8 mouse cellular contexts compared by ENCODE assay signal in the genomic region with DNA sequence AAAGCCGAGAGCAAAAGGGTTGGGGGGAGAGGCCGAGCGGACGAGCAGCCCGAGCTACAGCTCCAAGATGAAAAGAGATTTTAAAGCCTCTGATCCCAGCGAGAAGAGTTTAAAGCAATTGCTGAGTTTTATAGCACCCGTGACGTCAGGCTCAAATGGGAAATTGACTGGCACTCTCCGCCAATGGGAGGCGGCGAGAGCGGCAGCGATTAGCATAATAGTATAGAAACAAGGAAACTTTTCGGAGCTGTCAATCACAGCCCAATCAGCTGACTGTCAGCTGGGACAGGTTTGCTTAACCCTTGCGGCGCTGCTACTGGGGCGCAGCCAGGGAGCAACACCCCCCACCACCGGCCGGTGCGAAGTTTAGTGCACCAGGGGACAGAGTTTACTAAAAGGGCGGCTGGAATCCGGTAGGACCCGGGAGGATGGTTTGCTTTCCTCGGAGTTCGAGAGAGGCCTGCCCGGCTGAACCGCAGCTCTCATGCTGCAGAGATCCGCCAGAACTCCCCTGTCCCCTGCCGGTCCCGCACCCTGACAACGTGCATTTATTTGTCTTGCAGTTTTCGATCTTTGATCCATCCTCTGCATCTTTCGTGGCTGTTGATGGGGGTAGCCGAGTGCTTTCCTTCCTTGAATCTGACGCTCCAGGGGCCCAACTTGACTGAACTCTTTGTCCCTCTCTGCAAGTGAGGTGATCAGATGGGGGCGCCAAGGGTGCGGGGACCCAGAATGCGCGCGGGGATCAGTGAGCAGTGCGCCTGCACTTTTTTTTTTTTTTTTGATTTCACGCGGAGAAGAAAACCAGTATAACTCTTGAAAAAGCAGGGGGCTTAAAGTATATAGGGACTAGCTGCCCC. TPM values are rescaled to one million over a fixed set of nuclear protein-coding genes. Genes with fewer than 3 reads are reported as not detected.
DNase-seq lines count a peak whose midpoint lies in the region; ATAC-seq lines count a peak whose summit lies in the region.

A gene (minus strand): TSS at position 64 of the 860 bp plus-strand sequence.

- no peaks in the 10 kb centered on the region for H3K27me3 ChIP-seq in intestine, embryonic 14.5 days (replicated peaks; ENCODE audit: control insufficient read depth, insufficient read depth, low read length)

- under 1% methylated on average over 43 of the region's 43 CpGs for WGBS in intestine, embryonic 14.5 days

- ATAC-seq in intestine, embryonic 14.5 days (replicated peaks; ENCODE audit: low FRiP score, low TSS enrichment, low read depth), result peak; percentile 81
- ATAC-seq in megakaryocyte progenitor cell, adult 5-6 weeks (replicated peaks; ENCODE audit: poor library complexity), result peak; percentile 84

- peak within 1 kb of the TSS; percentile 80 for H3K4me3 ChIP-seq in intestine, embryonic 14.5 days (ENCODE audit: low read depth, low read length)

- peak within 1 kb of the TSS; percentile 93 for H3K27ac ChIP-seq in intestine, embryonic 14.5 days (ENCODE audit: low read depth)

- intact Hi-C loops in gastrocnemius, postnatal 36 days (cut with DNase I), result loop anchor here (5.0 to 10.0 kb wide), 7 partner anchors 66 to 1256 kb away; no protein-coding TSS in a partner anchor
- intact Hi-C loops in left cerebral cortex, postnatal 10 days (cut with DNase I), result loop anchor here (2.0 to 10.0 kb wide), 7 partner anchors 305 to 1256 kb away; no protein-coding TSS in a partner anchor

- peak within 1 kb of the TSS; percentile 78 for H3K9ac ChIP-seq in intestine, embryonic 14.5 days (ENCODE audit: low read length)

- H3K36me3 ChIP-seq in intestine, embryonic 14.5 days (ENCODE audit: control insufficient read depth, insufficient read depth, low read length), result no peaks in the 10 kb centered on the region

- peaks cover 19% of the 10 kb centered on the region for H3K4me1 ChIP-seq in intestine, embryonic 14.5 days (replicated peaks; ENCODE audit: control insufficient read depth, insufficient read depth, low read length)

- DNase-seq in adrenal gland, adult 18-20 months (ENCODE audit: low spot score in 2 of 2), result peak; percentile 76 to 89
- DNase-seq in embryo, embryonic 10.5 days (ENCODE audit: low spot score), result peak; percentile 93
- peak; percentile 81 to 82 for DNase-seq in gastrocnemius, postnatal 36 days
- DNase-seq in intestine, embryonic 14.5 days (ENCODE audit: low spot score), result peak; percentile 92
- peak; percentile 82 to 88 for DNase-seq in left cerebral cortex, postnatal 10 days (ENCODE audit: extremely low spot score in 1 of 2, low spot score in 2 of 2)
- DNase-seq in right cerebral cortex, postnatal 14 days, result peak; percentile 64
- DNase-seq in urinary bladder, postnatal 25 days (ENCODE audit: low spot score), result peak; percentile 79

- H3K9me3 ChIP-seq in intestine, embryonic 14.5 days (ENCODE audit: control insufficient read depth, low read length), result no peaks in the 10 kb centered on the region

- peak within 1 kb of the TSS; percentile 70 for H3K4me2 ChIP-seq in intestine, embryonic 14.5 days (ENCODE audit: low read length)

RNA-seq across cellular contexts. Expression of the gene that starts here (rescaled TPM):
- 10 to 100 TPM; 16.3 to 27.1 TPM for total RNA-seq in adrenal gland, adult 18-20 months (2021)
- total RNA-seq in gastrocnemius, postnatal 36 days (2021), result 100 to 1,000 TPM; 107 to 124 TPM
- 10.2 and 10.3 TPM in 2 replicates for polyA plus RNA-seq in intestine, embryonic 14.5 days (2014; fragmentation: Nextera tagmentation; extraction: Ambion mirVana)
- total RNA-seq in left cerebral cortex, postnatal 10 days (2021), result 10 to 100 TPM; 27.1 to 31.0 TPM
- total RNA-seq in megakaryocyte progenitor cell, adult 5-6 weeks (2015), result 0.05 and 0.59 TPM in 2 replicates
- total RNA-seq in megakaryocyte progenitor cell, adult 5-6 weeks (2017), result 0.04 and 0.41 TPM in 2 replicates

Comparison
In these comparisons a context has a peak if more than half of its experiments do, and no peak if none do; other contexts are left out.
1. Peak in every context shown above with its lines: DNase-seq, ATAC-seq, H3K4me3 ChIP-seq and H3K27ac ChIP-seq.
2. RNA of the gene that starts here (total RNA-seq): 107 to 124 TPM in gastrocnemius, postnatal 36 days, 27.1 to 31.0 TPM in left cerebral cortex, postnatal 10 days and 16.3 to 27.1 TPM in adrenal gland, adult 18-20 months; 0.04 to 0.59 TPM in megakaryocyte progenitor cell, adult 5-6 weeks; every median in the first group is over 10 times any median in the second.
3. Peak in ATAC-seq in megakaryocyte progenitor cell, adult 5-6 weeks; RNA of the gene not detected or under 1 TPM.